Mouse (Mus musculus) G1E (cell line): ENCODE measurements around the gene Ubap2l.

Experiments
- CTCF ChIP-seq: IDR thresholded peaks from 2 replicates; pipeline ENCODE4 v1.5.1; 2012; ENCODE audit warnings: low read depth, low read length, inconsistent platforms, mixed read lengths
- GATA1 ChIP-seq: IDR thresholded peaks from 2 replicates; pipeline ENCODE4 v1.6.1; 2012; ENCODE audit warnings: borderline replicate concordance, low read length, inconsistent platforms, mixed read lengths
- TAL1 ChIP-seq: conservative IDR thresholded peaks from 2 replicates; pipeline ENCODE4 v1.6.1; 2012; ENCODE audit warnings: low read depth, low read length, inconsistent platforms, mixed read lengths

DNA sequence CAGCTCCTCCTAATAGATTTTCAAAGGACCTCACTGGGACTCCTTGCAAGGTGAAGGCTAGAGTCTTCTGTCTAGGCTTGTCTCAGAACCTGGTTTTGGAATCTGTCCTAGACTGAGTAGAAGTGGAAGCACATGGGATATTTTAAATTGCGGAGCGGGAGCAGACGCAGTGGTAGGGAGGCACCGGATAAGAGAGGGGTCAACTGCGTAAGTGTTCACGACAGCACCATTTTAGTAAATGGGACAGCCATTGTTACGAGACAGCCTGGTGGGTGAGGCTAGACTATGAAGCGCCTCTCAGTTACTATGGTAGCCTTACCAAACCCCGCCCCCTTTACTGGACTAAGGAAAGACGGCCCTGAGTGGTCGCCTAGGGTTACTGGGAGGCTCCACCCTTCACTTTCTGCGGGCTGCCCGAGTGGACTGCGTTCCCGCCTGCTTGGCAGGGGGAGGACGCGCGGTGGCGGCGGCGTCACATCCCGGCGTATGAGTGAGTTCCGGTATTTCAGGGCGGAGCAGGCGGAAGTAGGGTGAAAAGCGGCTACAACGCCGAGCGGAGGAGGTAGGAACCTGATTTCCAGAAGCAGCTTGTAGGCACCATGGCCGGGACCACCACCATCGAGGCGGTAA, 26.8 kb upstream of the Ubap2l start:
- TF ChIP-seq CTCF = no peak
- no peak for TF ChIP-seq GATA1
- TF ChIP-seq TAL1 = no peak
